Mouse (Mus musculus) urinary bladder, postnatal 25 days (tissue): ENCODE measurements around the gene Prkrip1.

Experiments used
- DNase-seq: peaks from one replicate; pipeline ENCODE4 v3.0.0; 2022; ENCODE audit warnings: low spot score

Gene Prkrip1

GRCm38 (mm10) chr5:136198474-136199391 is at the start of gene Prkrip1:
Gene Prkrip1 (minus strand): TSS chr5:136198963.
- DNase-seq: peak; percentile 93

DNA sequence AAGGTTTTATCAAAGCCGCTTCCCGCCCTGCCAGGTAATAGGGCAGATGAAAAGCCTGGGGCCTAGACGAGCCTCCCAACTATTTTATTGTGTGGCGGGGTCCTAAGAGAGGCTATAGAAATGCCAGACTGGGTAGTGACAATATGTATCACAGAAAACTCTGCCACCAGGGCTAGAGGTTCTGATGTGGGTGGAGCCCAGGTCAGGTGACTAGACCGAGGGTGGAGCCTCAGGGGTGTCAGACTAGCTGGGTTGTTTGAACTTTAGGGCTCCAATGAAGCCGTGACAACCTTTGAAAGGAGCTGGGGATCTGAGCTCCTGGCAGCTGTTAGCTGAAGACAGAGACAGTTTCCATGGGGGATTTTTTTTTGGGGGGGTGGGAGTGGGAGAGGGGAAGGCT is 49.7 kb upstream of the Prkrip1 start:
- no peak for DNase-seq

- DNase-seq: no peak
Observed at GRCm38 (mm10) chr5:136246452-136246838, 47.7 kb upstream of the Prkrip1 start, which contains the start of gene Sh2b2. Gene Sh2b2 (minus strand): TSS chr5:136246556.

DNA sequence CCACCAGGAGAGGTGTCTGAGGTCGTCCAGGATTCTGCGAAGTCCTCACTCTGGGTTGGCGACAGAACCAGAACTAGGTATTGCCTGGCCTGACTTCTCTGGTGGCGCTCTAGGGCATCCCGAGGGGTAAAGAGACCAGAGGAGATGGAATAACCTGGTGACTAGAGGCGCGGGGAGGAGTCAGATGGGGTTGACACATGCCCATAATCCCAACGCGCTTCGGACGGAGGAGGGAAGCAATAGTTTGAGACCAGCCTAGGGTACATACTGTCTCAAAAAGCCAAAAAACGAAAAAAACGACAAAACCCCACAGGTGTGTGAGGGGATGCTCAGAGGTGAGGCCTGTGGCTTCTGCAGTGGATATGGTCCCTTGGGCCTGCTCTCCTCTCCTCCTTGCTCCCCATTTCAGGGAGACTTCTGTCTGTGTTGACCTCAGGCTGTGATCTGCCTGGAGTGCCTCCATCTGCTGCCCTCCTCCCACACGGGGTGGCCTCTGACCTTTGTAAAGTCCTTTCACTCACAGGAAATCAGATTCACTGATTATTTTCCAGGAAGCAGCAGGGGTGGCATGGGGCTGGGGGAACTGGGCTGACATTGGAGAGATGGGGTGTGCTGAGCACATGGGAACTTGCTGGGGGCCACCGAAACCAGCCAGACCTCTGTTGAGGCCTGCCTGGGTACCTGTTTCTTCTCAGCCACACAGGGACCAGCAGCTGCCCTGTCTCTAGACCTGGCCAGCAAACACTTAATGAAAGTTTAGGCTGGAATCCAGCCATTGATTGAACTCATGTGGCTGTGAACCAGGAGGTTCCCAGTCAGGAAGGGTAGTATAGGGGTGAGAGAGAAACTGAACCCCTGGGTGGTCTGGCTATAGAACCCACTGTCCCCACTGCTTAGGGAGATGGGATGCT is 47.0 kb upstream of the Prkrip1 start:
- no peak for DNase-seq

GRCm38 (mm10) chr5:136244762-136245540 is 46.2 kb upstream of the Prkrip1 start:
- peak; percentile 75 for DNase-seq

DNA sequence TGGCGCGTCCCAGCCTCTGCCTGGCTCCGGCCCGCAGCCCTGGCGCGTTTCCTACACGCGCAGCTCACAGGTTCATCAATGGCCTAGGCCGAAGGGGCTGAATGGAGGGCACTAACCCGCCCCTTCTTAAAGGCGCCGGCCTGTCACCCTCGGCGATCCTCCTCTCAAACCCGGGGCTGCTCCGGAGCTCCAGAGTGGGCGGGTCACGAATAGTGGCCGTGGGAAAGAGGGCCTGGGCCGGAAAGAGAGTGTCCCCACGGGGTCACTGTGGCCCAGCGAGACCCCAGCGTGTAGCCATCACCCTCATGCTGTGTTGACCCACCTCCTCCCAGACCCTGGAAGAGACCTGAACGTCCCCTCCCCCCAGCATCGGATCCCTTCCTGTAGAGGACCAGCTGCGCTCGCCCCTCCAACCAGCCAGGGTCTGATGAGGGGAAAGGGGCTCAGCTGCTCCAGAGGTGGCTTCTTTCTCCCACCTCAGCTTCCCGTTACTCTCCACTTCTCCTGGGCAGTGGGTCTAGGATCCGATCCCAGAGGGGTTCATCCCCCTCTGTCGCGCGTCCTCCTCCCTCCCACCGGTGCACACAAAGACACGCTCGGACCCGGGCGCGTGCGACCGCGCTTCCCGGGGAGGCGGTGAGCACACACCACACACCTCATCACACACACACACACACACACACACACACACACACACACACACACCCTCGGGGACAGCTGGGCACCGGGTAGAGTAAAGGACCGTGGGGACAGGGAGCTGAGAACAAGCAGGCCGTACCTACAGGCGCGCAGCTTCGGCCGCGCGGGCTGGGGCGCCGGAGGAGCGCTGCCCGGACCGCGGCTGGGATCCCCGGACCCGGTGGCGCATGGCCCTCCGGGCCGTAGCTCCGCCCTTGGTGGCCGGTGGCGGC is 45.3 kb upstream of the Prkrip1 start:
- no peak for DNase-seq

DNA sequence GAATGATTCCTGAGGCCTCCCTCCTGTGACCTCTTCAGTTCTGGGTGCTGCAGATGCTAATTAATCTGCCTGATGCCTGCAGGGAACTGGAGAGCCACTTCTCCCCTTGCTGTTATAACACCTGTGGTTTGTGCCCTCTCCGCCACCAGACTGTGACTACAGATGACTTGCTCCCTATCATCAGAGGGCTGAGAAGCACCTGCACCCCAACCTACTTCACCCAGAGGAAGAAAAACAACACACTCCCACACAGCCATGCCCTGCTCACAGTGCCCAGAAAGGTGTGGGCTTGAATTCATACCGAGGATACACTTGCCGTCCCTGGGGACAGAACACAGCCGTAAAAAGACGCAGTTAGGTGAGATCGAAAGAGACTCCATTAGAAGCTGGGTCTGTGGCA is 42.4 kb upstream of the Prkrip1 start:
- no peak for DNase-seq

- no peak for DNase-seq
Observed at GRCm38 (mm10) chr5:136240381-136240780, 41.6 kb upstream of the Prkrip1 start.

DNA sequence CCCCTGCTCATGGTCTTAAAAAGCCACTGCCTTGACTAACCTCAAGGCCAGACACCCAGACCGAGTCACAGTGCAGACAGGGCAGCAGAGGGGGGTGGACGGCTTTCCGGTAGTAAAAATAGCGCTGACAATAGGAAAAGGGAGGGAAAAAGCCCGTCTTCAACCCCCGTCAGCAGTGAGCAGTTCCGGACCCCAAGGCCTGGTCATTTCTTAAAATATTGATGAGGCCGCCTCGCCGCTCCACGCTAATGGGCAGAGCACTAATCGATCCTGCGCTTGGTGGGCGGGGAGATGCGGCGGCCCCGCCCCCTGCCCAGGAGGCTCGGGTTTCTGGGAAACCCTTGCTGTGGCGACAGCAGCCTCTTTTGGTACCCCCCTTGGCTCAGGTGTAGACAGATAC is 38.8 kb upstream of the Prkrip1 start:
- DNase-seq: no peak

DNA sequence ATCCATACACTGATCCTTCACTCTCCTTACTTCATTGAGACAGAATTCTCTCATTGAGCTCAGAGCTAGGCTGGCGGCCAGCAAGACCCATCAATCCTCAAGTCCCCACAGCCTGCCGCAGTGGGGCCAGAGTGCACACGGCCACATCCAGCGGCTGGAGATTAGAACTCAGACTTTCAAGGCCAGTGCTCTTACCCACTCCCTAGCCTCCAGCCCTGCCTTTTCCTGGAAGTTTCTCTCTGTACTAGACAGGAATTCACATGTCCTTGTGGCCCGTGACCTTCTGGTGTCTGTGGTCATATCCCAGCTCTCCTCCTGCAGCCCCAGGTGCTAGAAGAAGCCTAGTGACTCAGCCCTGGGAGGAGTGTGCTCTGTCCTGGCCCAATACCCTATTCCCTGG is 37.8 kb upstream of the Prkrip1 start:
- DNase-seq: no peak

GRCm38 (mm10) chr5:136230348-136231035 is 31.7 kb upstream of the Prkrip1 start:
- DNase-seq: no peak

DNA sequence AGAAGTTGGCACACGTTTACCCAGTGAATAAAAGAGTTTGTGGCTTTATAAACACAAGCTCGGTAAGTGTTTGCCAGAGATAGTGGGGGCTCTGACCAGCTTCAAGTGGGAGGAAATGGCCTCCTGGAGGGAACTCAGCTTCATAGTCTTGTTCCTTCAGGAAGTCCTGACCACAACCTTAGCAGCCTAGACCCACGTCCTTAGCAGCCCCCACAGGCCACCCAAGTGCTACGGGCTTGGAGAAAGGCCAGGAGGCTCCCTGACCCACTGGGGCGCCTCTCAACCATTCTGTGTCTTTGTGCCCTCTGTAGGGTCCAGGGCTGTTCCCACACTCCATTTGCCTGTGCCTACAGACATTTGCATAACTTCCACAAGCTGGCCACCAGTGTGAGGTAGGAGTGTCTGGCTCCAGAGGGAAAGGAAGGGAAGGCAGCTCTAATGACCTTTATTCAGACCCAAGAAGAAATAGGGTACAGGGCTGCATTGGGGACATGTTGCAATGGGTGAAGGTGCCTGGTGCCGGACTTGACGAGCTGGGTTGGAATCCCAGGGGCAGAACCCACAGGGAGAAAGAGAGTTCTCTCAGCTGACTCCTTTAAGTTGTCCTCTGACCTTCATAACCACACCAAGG is 27.6 kb upstream of the Prkrip1 start:
- DNase-seq: no peak

DNA sequence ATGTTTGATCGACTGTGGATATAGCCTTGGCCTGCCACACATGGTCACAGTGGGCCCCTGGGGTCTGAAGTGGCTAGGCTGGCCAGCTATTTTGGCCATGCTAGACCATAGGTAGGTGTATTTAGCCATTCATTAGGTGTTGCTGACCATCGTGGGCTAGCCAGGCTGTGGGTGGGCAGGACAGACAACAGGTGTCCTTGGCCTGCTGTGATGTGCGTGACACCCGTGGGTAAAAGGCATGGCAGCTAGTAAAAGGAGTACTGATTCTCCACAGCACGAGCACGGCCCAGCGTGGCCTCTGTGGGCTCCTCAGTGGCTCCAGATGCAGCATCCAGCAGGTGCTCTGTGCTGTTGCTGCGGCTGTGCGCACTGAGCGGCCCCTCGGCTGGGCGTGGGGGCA is 19.8 kb upstream of the Prkrip1 start:
- DNase-seq: no peak

GRCm38 (mm10) chr5:136217932-136218381 is 19.2 kb upstream of the Prkrip1 start:
- no peak for DNase-seq

DNA sequence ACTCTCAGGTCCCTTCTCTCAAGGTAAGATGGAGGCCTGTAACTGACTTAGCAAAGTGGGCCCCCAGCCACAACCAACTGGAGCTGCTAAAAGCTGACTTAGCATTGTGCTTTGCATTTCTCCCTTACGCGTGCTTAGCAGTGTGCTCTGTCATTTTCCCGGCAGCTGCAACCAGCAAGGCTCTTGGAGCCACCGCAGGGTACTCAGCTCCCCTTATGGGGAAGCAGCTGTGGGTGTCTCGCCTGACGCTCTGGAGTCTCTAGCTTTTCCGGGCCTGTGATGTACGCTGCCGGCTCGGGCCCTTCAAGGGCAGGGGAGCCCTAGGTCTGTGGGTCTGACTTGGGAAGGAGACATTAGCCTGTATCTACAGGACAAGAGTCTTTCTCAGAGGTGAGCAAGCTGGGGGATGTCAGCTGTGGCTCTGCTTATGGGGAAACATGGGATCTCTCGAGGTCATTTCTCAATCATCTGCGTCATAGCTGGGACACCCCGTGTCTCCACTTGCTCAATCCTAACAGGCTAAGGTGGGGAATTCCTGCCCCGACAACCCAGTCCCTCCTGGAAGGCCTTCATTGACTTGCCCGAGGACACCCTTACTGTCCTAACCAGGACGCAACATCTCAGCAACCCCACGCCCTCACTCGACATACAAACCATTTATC is 18.4 kb upstream of the Prkrip1 start:
- DNase-seq: no peak

DNA sequence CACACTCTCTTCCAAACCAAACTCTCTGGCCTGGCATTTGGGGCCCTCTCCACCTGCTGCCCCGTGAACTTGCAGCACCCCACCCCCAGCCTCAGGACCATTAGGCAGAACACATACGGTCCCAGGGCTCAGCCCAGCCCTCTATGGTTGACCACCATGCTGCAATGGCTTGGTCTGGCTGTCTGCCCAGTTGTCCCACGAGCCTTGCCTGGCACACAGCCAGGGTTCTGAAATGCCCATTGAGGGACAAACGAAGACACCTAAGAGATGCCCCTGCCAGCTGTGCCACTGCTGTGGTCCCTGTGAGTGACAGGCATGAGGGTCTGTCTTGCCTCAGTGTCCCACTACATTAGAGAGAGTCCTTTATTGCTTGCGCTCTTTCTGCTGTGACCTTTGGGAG is 17.2 kb upstream of the Prkrip1 start:
- DNase-seq: no peak

DNA sequence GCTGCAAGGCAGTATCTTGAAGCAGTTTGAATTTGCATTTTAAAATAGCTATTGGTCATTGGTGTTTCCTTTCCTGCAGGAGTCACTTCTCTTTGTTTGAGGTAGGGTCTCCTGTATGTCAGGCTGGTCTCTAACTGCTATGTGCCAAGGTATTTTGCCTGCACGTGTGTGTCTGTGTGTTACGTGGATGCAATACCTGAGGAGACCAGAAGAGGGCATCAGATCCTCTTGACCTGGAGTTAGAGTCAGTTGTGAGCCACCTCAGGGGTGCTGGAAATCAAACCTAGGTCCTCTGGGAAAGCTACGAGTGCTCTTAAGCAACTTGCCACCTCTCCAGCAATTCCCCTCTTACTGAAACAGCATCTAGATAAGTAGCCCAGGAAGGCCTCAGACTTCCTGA is 16.4 kb upstream of the Prkrip1 start:
- DNase-seq: no peak

GRCm38 (mm10) chr5:136213716-136214115 is 15.0 kb upstream of the Prkrip1 start:
- no peak for DNase-seq

DNA sequence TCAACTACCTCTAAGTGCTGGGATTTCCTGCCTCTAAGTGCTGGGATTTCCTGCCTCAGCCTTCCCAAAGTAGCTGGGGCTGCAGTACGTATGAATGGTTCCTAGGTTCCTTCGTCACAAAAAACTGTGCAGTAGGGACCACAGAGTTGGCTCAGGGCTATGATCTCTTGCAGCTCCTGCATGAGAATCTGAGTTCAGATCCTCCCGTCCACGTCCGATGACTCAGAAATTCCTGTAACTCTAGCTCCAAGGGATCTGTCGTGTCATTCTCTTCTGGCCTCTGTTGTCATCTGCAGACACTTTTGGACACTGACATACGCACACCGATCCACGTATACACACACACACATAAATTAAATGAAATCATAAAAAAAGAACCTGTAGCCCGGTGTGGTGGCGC is 14.0 kb upstream of the Prkrip1 start:
- DNase-seq: no peak
